Mouse (Mus musculus) MEL (cell line): Measurements from ENCODE around the gene Cdc42se2. TPM values are rescaled to one million over a fixed set of nuclear protein-coding genes. Genes with fewer than 3 reads are reported as not detected.

Experiments
- DNase-seq: peaks from one replicate; pipeline ENCODE4 v3.0.0; 2011; ENCODE audit warnings: low read depth, low spot score
- H3K27ac ChIP-seq: 2 replicates; pipeline ENCODE4 v1.5.1; 2012; ENCODE audit warnings: low read depth, mild to moderate bottlenecking, control low read depth, low read length, moderate library complexity; ENCODE audit not compliant: control insufficient read depth
- H3K27me3 ChIP-seq, 2 experiments: fragments of 150-350 bp in 1 of 2; sonication (generic) in 1 of 2; 2 replicates each; pipeline ENCODE4 v1.6.1; 2012; ENCODE audit warnings: low read length in 2 of 2, mild to moderate bottlenecking in 2 of 2, improper control_type of control experiment in 1 of 2, moderate library complexity in 1 of 2; ENCODE audit not compliant: insufficient read depth in 2 of 2, control insufficient read depth in 1 of 2
- H3K36me3 ChIP-seq, 2 experiments: 2 replicates each; pipeline ENCODE4 v1.6.1; 2012 to 2014; ENCODE audit warnings: low read length in 2 of 2, improper control_type of control experiment in 1 of 2, inconsistent platforms in 1 of 2, mild to moderate bottlenecking in 1 of 2; ENCODE audit not compliant: insufficient read depth in 2 of 2, control insufficient read depth in 1 of 2
- H3K4me1 ChIP-seq, 2 experiments: fragments of 150-350 bp in 1 of 2; sonication (generic) in 1 of 2; 2 replicates each; pipeline ENCODE4 v1.6.1; 2012; ENCODE audit warnings: low read length in 2 of 2, improper control_type of control experiment in 1 of 2, mild to moderate bottlenecking in 1 of 2; ENCODE audit not compliant: insufficient read depth in 2 of 2, control insufficient read depth in 1 of 2
- H3K4me3 ChIP-seq, 2 experiments: fragments of 150-350 bp in 1 of 2; sonication (generic) in 1 of 2; 2 replicates each; pipeline ENCODE4 v1.5.1; 2012; ENCODE audit warnings: low read depth in 2 of 2, low read length in 2 of 2, mild to moderate bottlenecking in 2 of 2, moderate library complexity in 2 of 2, control low read depth in 1 of 2, improper control_type of control experiment in 1 of 2; ENCODE audit not compliant: control insufficient read depth in 1 of 2, insufficient read depth in 1 of 2
- H3K79me2 ChIP-seq: 2 replicates; pipeline ENCODE4 v1.6.1; 2012; ENCODE audit warnings: mild to moderate bottlenecking, low read length, moderate library complexity; ENCODE audit not compliant: control insufficient read depth, poor library complexity, insufficient read depth
- H3K9ac ChIP-seq: 2 replicates; pipeline ENCODE4 v1.6.1; 2012; ENCODE audit warnings: low read depth, mild to moderate bottlenecking, control low read depth, low read length, moderate library complexity; ENCODE audit not compliant: control insufficient read depth, poor library complexity, severe bottlenecking
- H3K9me3 ChIP-seq: fragments of 150-350 bp; sonication (generic); replicated peaks from 2 replicates; pipeline ENCODE4 v1.6.1; 2012; ENCODE audit warnings: mild to moderate bottlenecking, low read length, improper control_type of control experiment, moderate library complexity; ENCODE audit not compliant: insufficient read depth
- CHD1 ChIP-seq: IDR thresholded peaks from 2 replicates; pipeline ENCODE4 v1.6.1; 2012; ENCODE audit warnings: low read depth, mild to moderate bottlenecking, inconsistent platforms, low read length, improper control_type of control experiment
- CHD2 ChIP-seq: IDR thresholded peaks from 2 replicates; pipeline ENCODE4 v1.6.1; 2011; ENCODE audit warnings: low read length, improper control_type of control experiment
- E2F4 ChIP-seq: IDR thresholded peaks from 2 replicates; pipeline ENCODE4 v1.6.1; 2011; ENCODE audit warnings: low read depth, low read length, improper control_type of control experiment, borderline replicate concordance
- EP300 ChIP-seq, 2 experiments: IDR thresholded peaks; 2 replicates each; pipeline ENCODE4 v1.6.1; 2011; ENCODE audit warnings: improper control_type of control experiment in 2 of 2, low read length in 2 of 2, low read depth in 1 of 2, mild to moderate bottlenecking in 1 of 2
- GATA1 ChIP-seq: IDR thresholded peaks from 2 replicates; pipeline ENCODE4 v1.6.1; 2011; ENCODE audit warnings: low read depth, low read length, improper control_type of control experiment
- HCFC1 ChIP-seq: IDR thresholded peaks from 2 replicates; pipeline ENCODE4 v1.6.1; 2012; ENCODE audit warnings: low read depth, mild to moderate bottlenecking, inconsistent platforms, low read length, improper control_type of control experiment, moderate library complexity
- JUND ChIP-seq: IDR thresholded peaks from 2 replicates; pipeline ENCODE4 v1.6.1; 2011; ENCODE audit warnings: low read depth, mild to moderate bottlenecking, improper control_type of control experiment, low read length
- MAFK ChIP-seq: IDR thresholded peaks from 2 replicates; pipeline ENCODE4 v1.6.1; 2011; ENCODE audit warnings: low read depth, mild to moderate bottlenecking, low read length, improper control_type of control experiment, borderline replicate concordance
- MAX ChIP-seq: IDR thresholded peaks from 2 replicates; pipeline ENCODE4 v1.6.1; 2011; ENCODE audit warnings: low read length, improper control_type of control experiment
- MAZ ChIP-seq: IDR thresholded peaks from 2 replicates; pipeline ENCODE4 v1.6.1; 2012; ENCODE audit warnings: low read depth, mild to moderate bottlenecking, inconsistent platforms, low read length, improper control_type of control experiment
- MEF2A ChIP-seq: IDR thresholded peaks from 2 replicates; pipeline ENCODE4 v1.6.1; 2014; ENCODE audit warnings: low read depth, mild to moderate bottlenecking, inconsistent platforms, low read length, improper control_type of control experiment; ENCODE audit not compliant: poor library complexity, insufficient replicate concordance, severe bottlenecking; ENCODE audit errors: extremely low read depth
- MYB ChIP-seq: IDR thresholded peaks from 2 replicates; pipeline ENCODE4 v1.6.1; 2011; ENCODE audit warnings: mild to moderate bottlenecking, low read depth, low read length, improper control_type of control experiment
- MYC ChIP-seq: IDR thresholded peaks from 2 replicates; pipeline ENCODE4 v1.6.1; 2011; ENCODE audit warnings: low read depth, mild to moderate bottlenecking, low read length, improper control_type of control experiment, moderate library complexity
- NELFE ChIP-seq: IDR thresholded peaks from 2 replicates; pipeline ENCODE4 v1.6.1; 2011; ENCODE audit warnings: low read depth, low read length, improper control_type of control experiment
- POLR2AphosphoS5 ChIP-seq: IDR thresholded peaks from 2 replicates; pipeline ENCODE4 v1.6.1; 2012; ENCODE audit warnings: low read depth, borderline replicate concordance, mild to moderate bottlenecking, inconsistent platforms, low read length, moderate library complexity, mixed read lengths
- RAD21 ChIP-seq: IDR thresholded peaks from 2 replicates; pipeline ENCODE4 v1.6.1; 2011; ENCODE audit warnings: mild to moderate bottlenecking, low read depth, low read length, improper control_type of control experiment
- SIN3A ChIP-seq: IDR thresholded peaks from 2 replicates; pipeline ENCODE4 v1.6.1; 2012; ENCODE audit warnings: low read length, improper control_type of control experiment, inconsistent platforms
- TAL1 ChIP-seq: IDR thresholded peaks from 2 replicates; pipeline ENCODE4 v1.6.1; 2012; ENCODE audit warnings: mild to moderate bottlenecking, inconsistent platforms, low read length, moderate library complexity, mixed read lengths
- UBTF ChIP-seq: IDR thresholded peaks from 2 replicates; pipeline ENCODE4 v1.6.1; 2012; ENCODE audit warnings: low read depth, mild to moderate bottlenecking, inconsistent platforms, low read length, improper control_type of control experiment, moderate library complexity, borderline replicate concordance; ENCODE audit not compliant: insufficient read depth
- USF1 ChIP-seq: IDR thresholded peaks from 2 replicates; pipeline ENCODE4 v1.6.1; 2014; ENCODE audit warnings: low read depth, mild to moderate bottlenecking, inconsistent platforms, low read length, improper control_type of control experiment, moderate library complexity
- ZC3H11A ChIP-seq: IDR thresholded peaks from 2 replicates; pipeline ENCODE4 v1.6.1; 2012; ENCODE audit warnings: low read depth, mild to moderate bottlenecking, inconsistent platforms, low read length, improper control_type of control experiment
- ZNF384 ChIP-seq: IDR thresholded peaks from 2 replicates; pipeline ENCODE4 v1.6.1; 2012; ENCODE audit warnings: low read depth, mild to moderate bottlenecking, inconsistent platforms, low read length, improper control_type of control experiment
- polyA plus RNA-seq, 2 experiments: library from polyadenylated mRNA; stranded (reverse) in 1 of 2; unstranded in 1 of 2; fragments of >175 nt in 1 of 2; fragments of >200 nt in 1 of 2; gene quantifications; 2 replicates each; pipeline versions ENCODE4 v1.2.1 to v1.2.4; 2012; ENCODE audit warnings: low replicate concordance in 2 of 2, low read depth in 1 of 2; ENCODE audit not compliant: insufficient read length in 2 of 2, insufficient read depth in 1 of 2, missing spikeins in 1 of 2
- total RNA-seq: library from RNA; depleted of rRNA; stranded (reverse); fragments of 300-350 nt; gene quantifications from 2 replicates; pipeline ENCODE4 v1.2.3, GENCODE M21; 2012

Gene Cdc42se2
- total and polyA plus RNA-seq, 3 experiments, result 30.1 to 47.4 (median 33.4) TPM

- TF ChIP-seq E2F4 (no peak), USF1 (no peak), TAL1 (no peak), NELFE (no peak), MAFK (no peak), SIN3A (no peak), GATA1 (no peak), UBTF (no peak), CHD2 (no peak), MAZ (no peak), RAD21 (no peak), MYB (no peak), MYC (no peak), POLR2AphosphoS5 (no peak), ZC3H11A (no peak), JUND (no peak), ZNF384 (no peak), CHD1 (no peak), EP300 (IDR thresholded peaks at IDR 0.05; ENCODE audit: low read depth in 1 of 2, low read length in 2 of 2) (no peak), MAX (no peak)
- Histone ChIP-seq H3K27ac (no peak overlapping the region), H3K9me3 (no peaks in the 10 kb centered on the region), H3K27me3 (no peaks in the 10 kb centered on the region), H3K79me2 (no peaks in the 10 kb centered on the region), H3K36me3 (peaks cover 0 to 25% of the 10 kb centered on the region in 2 experiments; a peak in 2 of 4 replicates), H3K9ac (no peak overlapping the region), H3K4me3 (no peak overlapping the region), H3K4me1 (no peaks in the 10 kb centered on the region)
- no peak for DNase-seq
Observed at GRCm38 (mm10) chr11:54679141-54679540, 108.3 kb downstream of the Cdc42se2 start.

- Histone ChIP-seq H3K36me3 (peaks cover 0 to 17% of the 10 kb centered on the region in 2 experiments; a peak in 2 of 4 replicates), H3K27me3 (no peaks in the 10 kb centered on the region), H3K27ac (no peak overlapping the region), H3K9ac (no peak overlapping the region)
- TF ChIP-seq EP300 (IDR thresholded peaks at IDR 0.05; ENCODE audit: low read depth in 1 of 2, low read length in 2 of 2) (no peak), MEF2A (no peak), CHD1 (no peak), HCFC1 (no peak)
- TF ChIP-seq, all 39 proteins: peak for 0
- Histone ChIP-seq H3K4me3 (no peak overlapping the region), H3K4me1 (no peaks in the 10 kb centered on the region), H3K9me3 (no peaks in the 10 kb centered on the region), H3K79me2 (no peaks in the 10 kb centered on the region)
- no peak for DNase-seq
Observed at GRCm38 (mm10) chr11:54675792-54676489, 111.5 kb downstream of the Cdc42se2 start.
